Mouse (Mus musculus): ENCODE results near the gene Pde3a. TPM values are rescaled to one million over a fixed set of nuclear protein-coding genes. Genes with fewer than 3 reads are reported as not detected.

Pde3a gene
- polyA plus RNA-seq, 1 experiment from 2014 or later: 4.0 TPM

DNA sequence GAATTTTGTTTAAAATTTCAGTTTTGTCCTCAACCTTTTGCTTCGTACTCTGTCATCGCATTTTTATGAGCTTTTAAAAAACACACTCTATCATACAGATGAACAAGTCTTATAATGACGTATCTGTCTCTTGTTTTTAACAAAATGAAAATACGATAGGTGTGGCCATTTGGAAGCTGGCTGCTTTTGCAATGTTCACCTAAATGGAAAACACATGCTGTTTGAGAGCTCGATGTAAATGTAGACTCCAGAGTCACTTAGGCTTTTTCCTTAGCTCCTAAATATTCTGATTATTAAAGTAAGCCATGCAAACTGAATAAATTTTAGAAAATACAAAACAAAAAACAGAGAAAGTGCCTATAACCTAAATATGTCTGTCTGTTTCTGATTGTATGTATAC lies 101.2 kb downstream of the Pde3a start:
- TF ChIP-seq EP300 (optimal IDR thresholded peaks at IDR 0.05) (no peak), CTCF (IDR thresholded peaks at IDR 0.05; ENCODE audit: low read depth) (no peak)
- no peak overlapping the region for H3K27ac ChIP-seq (replicated peaks)
- H3K4me2 ChIP-seq (replicated peaks; ENCODE audit: low read depth): no peak overlapping the region
- 90% methylated on average over 5 of the region's 5 CpGs for WGBS
- DNase-seq (ENCODE audit: low spot score) (no peak), ATAC-seq (ENCODE audit: low FRiP score, low TSS enrichment) (no peak)
- no peaks in the 10 kb centered on the region for H3K36me3 ChIP-seq (ENCODE audit: control insufficient read depth, insufficient read depth, low read length)
- no peak overlapping the region for H3K4me3 ChIP-seq (ENCODE audit: low read depth, low read length)
- H3K27me3 ChIP-seq (ENCODE audit: control insufficient read depth, insufficient read depth, low read length): no peaks in the 10 kb centered on the region
- H3K9ac ChIP-seq (ENCODE audit: low read length): no peak overlapping the region
- H3K4me1 ChIP-seq (replicated peaks; ENCODE audit: control insufficient read depth, insufficient read depth): no peaks in the 10 kb centered on the region
- no peaks in the 10 kb centered on the region for H3K9me3 ChIP-seq (ENCODE audit: control insufficient read depth, low read length)

DNA sequence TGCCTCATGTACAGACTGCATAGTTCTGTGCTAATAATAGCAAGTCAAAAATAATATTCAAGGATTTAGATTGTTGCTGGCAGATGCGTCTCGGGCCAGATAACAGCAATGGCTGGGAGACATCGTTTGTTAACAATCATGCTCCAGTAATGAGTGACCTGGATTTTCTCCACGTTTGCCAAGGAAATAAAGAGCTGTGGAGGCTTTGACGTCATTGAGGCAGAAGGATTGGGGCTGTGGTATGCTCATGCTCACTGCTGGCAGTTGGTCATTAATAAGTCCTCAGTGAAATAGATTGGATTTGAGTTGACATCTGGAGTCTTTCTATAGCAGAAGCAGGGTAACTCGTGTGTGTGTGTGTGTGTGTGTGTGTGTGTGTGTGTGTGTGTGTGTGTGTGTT lies 103.2 kb downstream of the Pde3a start:
- Histone ChIP-seq H3K27ac (replicated peaks) (no peak overlapping the region), H3K36me3 (ENCODE audit: control insufficient read depth, insufficient read depth, low read length) (no peaks in the 10 kb centered on the region), H3K4me3 (ENCODE audit: low read depth, low read length) (no peak overlapping the region), H3K4me1 (replicated peaks; ENCODE audit: control insufficient read depth, insufficient read depth) (no peaks in the 10 kb centered on the region), H3K9me3 (ENCODE audit: control insufficient read depth, low read length) (no peaks in the 10 kb centered on the region), H3K27me3 (ENCODE audit: control insufficient read depth, insufficient read depth, low read length) (no peaks in the 10 kb centered on the region), H3K4me2 (replicated peaks; ENCODE audit: low read depth) (no peak overlapping the region), H3K9ac (ENCODE audit: low read length) (no peak overlapping the region)
- 33% methylated on average over 6 of the region's 6 CpGs for WGBS
- TF ChIP-seq CTCF (IDR thresholded peaks at IDR 0.05; ENCODE audit: low read depth): no peak
- no peak for TF ChIP-seq EP300 (optimal IDR thresholded peaks at IDR 0.05)
- ATAC-seq (ENCODE audit: low FRiP score, low TSS enrichment) (no peak), DNase-seq (ENCODE audit: low spot score) (no peak)

DNA sequence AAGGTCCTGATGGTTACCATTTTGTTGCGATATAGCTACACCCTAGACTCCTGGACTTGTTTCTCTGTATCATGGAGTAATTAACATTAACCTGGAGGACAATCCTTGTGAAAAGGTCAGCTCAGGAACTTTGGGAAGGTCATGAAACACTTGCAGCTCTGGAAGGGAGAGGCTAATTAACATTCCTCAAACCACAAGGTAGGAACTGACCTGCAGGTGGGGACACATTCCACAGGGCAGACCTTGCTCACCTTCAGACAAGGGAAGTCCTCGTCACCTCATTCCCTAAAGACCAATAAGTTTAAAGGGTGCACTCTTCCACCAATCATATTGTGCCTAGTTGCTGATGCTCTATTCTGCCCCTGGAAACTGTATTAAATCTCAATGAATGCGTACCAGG lies 114.6 kb downstream of the Pde3a start:
- Histone ChIP-seq H3K4me1 (replicated peaks; ENCODE audit: control insufficient read depth, insufficient read depth) (no peaks in the 10 kb centered on the region), H3K36me3 (ENCODE audit: control insufficient read depth, insufficient read depth, low read length) (no peaks in the 10 kb centered on the region), H3K27me3 (ENCODE audit: control insufficient read depth, insufficient read depth, low read length) (no peaks in the 10 kb centered on the region), H3K9me3 (ENCODE audit: control insufficient read depth, low read length) (no peaks in the 10 kb centered on the region), H3K9ac (ENCODE audit: low read length) (no peak overlapping the region), H3K4me2 (replicated peaks; ENCODE audit: low read depth) (no peak overlapping the region), H3K27ac (replicated peaks) (no peak overlapping the region), H3K4me3 (ENCODE audit: low read depth, low read length) (no peak overlapping the region)
- DNase-seq (ENCODE audit: low spot score) (no peak), ATAC-seq (ENCODE audit: low FRiP score, low TSS enrichment) (no peak)
- TF ChIP-seq CTCF (IDR thresholded peaks at IDR 0.05; ENCODE audit: low read depth): no peak
- TF ChIP-seq EP300 (optimal IDR thresholded peaks at IDR 0.05): no peak
- 97% methylated on average over 3 of the region's 3 CpGs for WGBS

DNA sequence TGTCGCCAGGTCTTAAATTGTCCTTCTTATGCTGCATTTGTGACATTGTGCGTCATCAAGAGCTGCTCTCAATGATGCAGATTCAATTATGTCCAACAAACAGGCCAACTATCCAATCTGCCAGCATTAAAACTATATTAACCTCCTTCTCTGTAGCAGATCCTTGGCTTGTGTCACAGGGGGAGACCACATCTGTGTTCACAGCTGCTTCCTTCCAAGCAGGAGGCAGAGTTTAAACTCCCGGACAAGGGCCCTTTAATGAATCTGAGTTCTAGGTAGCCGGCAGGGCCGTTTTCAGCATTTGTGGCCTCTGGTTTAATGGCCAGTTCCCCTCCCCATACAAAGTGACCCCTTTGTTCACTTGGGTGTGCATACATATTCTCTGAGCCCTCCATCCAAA lies 118.0 kb downstream of the Pde3a start:
- Histone ChIP-seq H3K4me3 (ENCODE audit: low read depth, low read length) (no peak overlapping the region), H3K4me1 (replicated peaks; ENCODE audit: control insufficient read depth, insufficient read depth) (no peaks in the 10 kb centered on the region), H3K9me3 (ENCODE audit: control insufficient read depth, low read length) (no peaks in the 10 kb centered on the region), H3K9ac (ENCODE audit: low read length) (no peak overlapping the region), H3K4me2 (replicated peaks; ENCODE audit: low read depth) (no peak overlapping the region), H3K36me3 (ENCODE audit: control insufficient read depth, insufficient read depth, low read length) (no peaks in the 10 kb centered on the region), H3K27me3 (ENCODE audit: control insufficient read depth, insufficient read depth, low read length) (no peaks in the 10 kb centered on the region), H3K27ac (replicated peaks) (no peak overlapping the region)
- 68% methylated on average over 5 of the region's 5 CpGs for WGBS
- DNase-seq (ENCODE audit: low spot score): no peak
- ATAC-seq (ENCODE audit: low FRiP score, low TSS enrichment): no peak
- TF ChIP-seq EP300 (optimal IDR thresholded peaks at IDR 0.05) (no peak), CTCF (IDR thresholded peaks at IDR 0.05; ENCODE audit: low read depth) (no peak)

DNA sequence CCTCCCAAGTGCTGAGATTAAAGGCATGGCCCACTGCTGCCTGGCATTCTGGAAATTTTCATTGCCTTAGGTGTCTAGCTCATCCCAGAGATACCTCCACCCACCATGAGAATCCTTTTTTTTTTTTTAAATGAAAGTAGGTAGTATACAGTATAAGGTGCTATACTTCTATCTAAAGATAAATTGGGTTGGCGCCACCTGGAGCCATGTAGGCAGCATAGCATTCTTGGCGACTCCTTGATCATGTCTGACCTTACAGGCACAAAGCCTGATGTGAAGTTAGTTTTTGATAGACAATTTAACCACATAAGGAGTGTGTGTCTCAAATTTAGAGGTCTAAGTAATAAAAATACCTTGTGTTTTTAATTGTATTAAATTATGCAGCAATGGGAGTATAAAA lies 123.6 kb downstream of the Pde3a start:
- TF ChIP-seq CTCF (IDR thresholded peaks at IDR 0.05; ENCODE audit: low read depth) (peak; percentile 62), EP300 (optimal IDR thresholded peaks at IDR 0.05) (no peak)
- no peaks in the 10 kb centered on the region for H3K9me3 ChIP-seq (ENCODE audit: control insufficient read depth, low read length)
- no peaks in the 10 kb centered on the region for H3K4me1 ChIP-seq (replicated peaks; ENCODE audit: control insufficient read depth, insufficient read depth)
- no peak for DNase-seq (ENCODE audit: low spot score)
- no peaks in the 10 kb centered on the region for H3K36me3 ChIP-seq (ENCODE audit: control insufficient read depth, insufficient read depth, low read length)
- H3K9ac ChIP-seq (ENCODE audit: low read length): no peak overlapping the region
- H3K4me2 ChIP-seq (replicated peaks; ENCODE audit: low read depth): no peak overlapping the region
- no peak overlapping the region for H3K27ac ChIP-seq (replicated peaks)
- H3K27me3 ChIP-seq (ENCODE audit: control insufficient read depth, insufficient read depth, low read length): no peaks in the 10 kb centered on the region
- no peak overlapping the region for H3K4me3 ChIP-seq (ENCODE audit: low read depth, low read length)
- ATAC-seq (ENCODE audit: low FRiP score, low TSS enrichment): no peak
- WGBS: 68% methylated on average over 2 of the region's 2 CpGs

DNA sequence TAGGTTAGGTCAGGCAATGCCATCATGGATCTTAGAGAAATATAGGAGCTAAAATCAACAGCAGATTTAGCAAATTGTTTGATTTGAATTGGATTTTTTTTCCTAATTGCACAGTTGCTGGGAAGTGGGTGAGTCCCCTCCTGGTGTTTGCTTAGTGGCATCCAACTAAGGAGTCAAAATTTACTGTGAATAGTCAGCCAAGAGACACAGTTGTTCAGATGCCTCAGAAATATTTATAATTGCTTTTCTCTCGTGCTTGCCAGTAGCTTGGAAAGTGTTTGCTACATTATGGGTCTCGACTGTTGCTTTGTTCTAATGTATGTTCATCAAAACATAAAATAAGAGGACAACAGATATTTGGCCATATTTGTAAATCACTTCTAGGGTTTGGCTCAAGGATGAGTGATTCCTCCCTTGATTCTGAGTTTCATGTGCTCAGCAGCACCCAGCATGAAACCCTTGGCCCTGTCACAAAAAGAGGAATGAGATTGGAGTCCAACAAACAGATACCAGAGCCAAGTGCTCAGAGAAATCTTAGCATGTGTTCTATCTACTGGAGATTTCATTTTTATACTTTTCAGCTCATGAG lies 125.5 kb downstream of the Pde3a start:
- H3K27me3 ChIP-seq (ENCODE audit: control insufficient read depth, insufficient read depth, low read length): no peaks in the 10 kb centered on the region
- no peak overlapping the region for H3K27ac ChIP-seq (replicated peaks)
- no peaks in the 10 kb centered on the region for H3K4me1 ChIP-seq (replicated peaks; ENCODE audit: control insufficient read depth, insufficient read depth)
- no peak overlapping the region for H3K9ac ChIP-seq (ENCODE audit: low read length)
- H3K4me2 ChIP-seq (replicated peaks; ENCODE audit: low read depth): no peak overlapping the region
- no peak overlapping the region for H3K4me3 ChIP-seq (ENCODE audit: low read depth, low read length)
- H3K36me3 ChIP-seq (ENCODE audit: control insufficient read depth, insufficient read depth, low read length): no peaks in the 10 kb centered on the region
- no peak for TF ChIP-seq EP300 (optimal IDR thresholded peaks at IDR 0.05)
- TF ChIP-seq CTCF (IDR thresholded peaks at IDR 0.05; ENCODE audit: low read depth): no peak
- 38% methylated on average over 2 of the region's 2 CpGs for WGBS
- ATAC-seq (ENCODE audit: low FRiP score, low TSS enrichment): no peak
- DNase-seq (ENCODE audit: low spot score): no peak
- H3K9me3 ChIP-seq (ENCODE audit: control insufficient read depth, low read length): no peaks in the 10 kb centered on the region

Data from stomach, postnatal 0 days (tissue).